Mouse (Mus musculus): ENCODE measurements at regions not wholly inside any gene's neighbourhood (a gene's known extent, or its start where the extent isn't known, plus 50 kb on each side); places are given as distances from the start of the nearest gene placed in this dataset.

- Histone ChIP-seq H3K9me3 (ENCODE audit: control insufficient read depth, low read length) (no peaks in the 10 kb centered on the region), H3K27me3 (ENCODE audit: control insufficient read depth, insufficient read depth, low read length) (no peaks in the 10 kb centered on the region), H3K9ac (ENCODE audit: low read length) (no peak overlapping the region), H3K4me1 (ENCODE audit: control insufficient read depth, insufficient read depth, low read length) (no peaks in the 10 kb centered on the region), H3K36me3 (ENCODE audit: control insufficient read depth, insufficient read depth, low read length) (no peaks in the 10 kb centered on the region), H3K4me2 (ENCODE audit: low read depth) (no peak overlapping the region), H3K27ac (ENCODE audit: low read depth, low read length) (no peak overlapping the region), H3K4me3 (ENCODE audit: low read depth, low read length) (no peak overlapping the region)
- DNase-seq (ENCODE audit: low spot score) = no peak
- WGBS = 59% methylated on average over 11 of the region's 11 CpGs
- ATAC-seq (ENCODE audit: insufficient read depth, low FRiP score, low TSS enrichment) = no peak
Measured at GRCm38 (mm10) chr2:147292387-147293293, 69.1 kb upstream of the Pax1 start.

- H3K9ac ChIP-seq (ENCODE audit: low read length) = no peak overlapping the region
- H3K27me3 ChIP-seq (ENCODE audit: control insufficient read depth, insufficient read depth, low read length) = no peaks in the 10 kb centered on the region
- no peak overlapping the region for H3K27ac ChIP-seq (ENCODE audit: low read depth, low read length)
- H3K4me3 ChIP-seq (ENCODE audit: low read depth, low read length) = no peak overlapping the region
- ATAC-seq (ENCODE audit: insufficient read depth, low FRiP score, low TSS enrichment) = no peak
- WGBS = 83% methylated on average over 3 of the region's 3 CpGs
- H3K4me1 ChIP-seq (ENCODE audit: control insufficient read depth, insufficient read depth, low read length) = no peaks in the 10 kb centered on the region
- H3K9me3 ChIP-seq (ENCODE audit: control insufficient read depth, low read length) = no peaks in the 10 kb centered on the region
- no peaks in the 10 kb centered on the region for H3K36me3 ChIP-seq (ENCODE audit: control insufficient read depth, insufficient read depth, low read length)
- no peak overlapping the region for H3K4me2 ChIP-seq (ENCODE audit: low read depth)
- DNase-seq (ENCODE audit: low spot score) = no peak
Measured at GRCm38 (mm10) chr2:147283390-147283789, 78.3 kb upstream of the Pax1 start.

GRCm38 (mm10) chr2:147277636-147278035, 83.6 kb upstream of the Nkx2-2 start:
- Histone ChIP-seq H3K9ac (ENCODE audit: low read length) (no peak overlapping the region), H3K4me1 (ENCODE audit: control insufficient read depth, insufficient read depth, low read length) (no peaks in the 10 kb centered on the region), H3K4me2 (ENCODE audit: low read depth) (no peak overlapping the region), H3K9me3 (ENCODE audit: control insufficient read depth, low read length) (no peaks in the 10 kb centered on the region), H3K36me3 (ENCODE audit: control insufficient read depth, insufficient read depth, low read length) (no peaks in the 10 kb centered on the region), H3K4me3 (ENCODE audit: low read depth, low read length) (no peak overlapping the region), H3K27ac (ENCODE audit: low read depth, low read length) (no peak overlapping the region), H3K27me3 (ENCODE audit: control insufficient read depth, insufficient read depth, low read length) (no peaks in the 10 kb centered on the region)
- ATAC-seq (ENCODE audit: insufficient read depth, low FRiP score, low TSS enrichment) (no peak), DNase-seq (ENCODE audit: low spot score) (no peak)
- WGBS = 89% methylated on average over 4 of the region's 4 CpGs

GRCm38 (mm10) chr2:147269171-147269570, 75.1 kb upstream of the Nkx2-2 start:
- 81% methylated on average over 1 of the region's 1 CpGs for WGBS
- no peaks in the 10 kb centered on the region for H3K9me3 ChIP-seq (ENCODE audit: control insufficient read depth, low read length)
- ATAC-seq (ENCODE audit: insufficient read depth, low FRiP score, low TSS enrichment) = no peak

GRCm38 (mm10) chr2:147267901-147268300, 73.9 kb upstream of the Nkx2-2 start:
- WGBS = 76% methylated on average over 5 of the region's 5 CpGs
- no peak for ATAC-seq (ENCODE audit: insufficient read depth, low FRiP score, low TSS enrichment)
- no peak for DNase-seq (ENCODE audit: low spot score)

More at GRCm38 (mm10) chr2:147269171-147269570, 75.1 kb upstream of the Nkx2-2 start:
- Histone ChIP-seq H3K4me3 (ENCODE audit: low read depth, low read length) (no peak overlapping the region), H3K9ac (ENCODE audit: low read length) (no peak overlapping the region), H3K4me1 (ENCODE audit: control insufficient read depth, insufficient read depth, low read length) (no peaks in the 10 kb centered on the region), H3K27ac (ENCODE audit: low read depth, low read length) (no peak overlapping the region), H3K36me3 (ENCODE audit: control insufficient read depth, insufficient read depth, low read length) (no peaks in the 10 kb centered on the region), H3K27me3 (ENCODE audit: control insufficient read depth, insufficient read depth, low read length) (no peaks in the 10 kb centered on the region), H3K4me2 (ENCODE audit: low read depth) (no peak overlapping the region)
- DNase-seq (ENCODE audit: low spot score) = no peak

GRCm38 (mm10) chr2:147267257-147267656, 73.2 kb upstream of the Nkx2-2 start:
- 92% methylated on average over 3 of the region's 3 CpGs for WGBS
- no peaks in the 10 kb centered on the region for H3K9me3 ChIP-seq (ENCODE audit: control insufficient read depth, low read length)
- no peaks in the 10 kb centered on the region for H3K27me3 ChIP-seq (ENCODE audit: control insufficient read depth, insufficient read depth, low read length)
- ATAC-seq (ENCODE audit: insufficient read depth, low FRiP score, low TSS enrichment) (no peak), DNase-seq (ENCODE audit: low spot score) (no peak)
- H3K27ac ChIP-seq (ENCODE audit: low read depth, low read length) = no peak overlapping the region
- no peaks in the 10 kb centered on the region for H3K36me3 ChIP-seq (ENCODE audit: control insufficient read depth, insufficient read depth, low read length)
- no peak overlapping the region for H3K9ac ChIP-seq (ENCODE audit: low read length)
- H3K4me2 ChIP-seq (ENCODE audit: low read depth) = no peak overlapping the region
- H3K4me3 ChIP-seq (ENCODE audit: low read depth, low read length) = no peak overlapping the region
- no peaks in the 10 kb centered on the region for H3K4me1 ChIP-seq (ENCODE audit: control insufficient read depth, insufficient read depth, low read length)

More at GRCm38 (mm10) chr2:147267901-147268300, 73.9 kb upstream of the Nkx2-2 start:
- H3K9me3 ChIP-seq (ENCODE audit: control insufficient read depth, low read length) = no peaks in the 10 kb centered on the region
- H3K4me1 ChIP-seq (ENCODE audit: control insufficient read depth, insufficient read depth, low read length) = no peaks in the 10 kb centered on the region
- no peaks in the 10 kb centered on the region for H3K27me3 ChIP-seq (ENCODE audit: control insufficient read depth, insufficient read depth, low read length)
- no peak overlapping the region for H3K27ac ChIP-seq (ENCODE audit: low read depth, low read length)
- H3K4me3 ChIP-seq (ENCODE audit: low read depth, low read length) = no peak overlapping the region
- no peak overlapping the region for H3K4me2 ChIP-seq (ENCODE audit: low read depth)
- H3K9ac ChIP-seq (ENCODE audit: low read length) = no peak overlapping the region
- H3K36me3 ChIP-seq (ENCODE audit: control insufficient read depth, insufficient read depth, low read length) = no peaks in the 10 kb centered on the region

GRCm38 (mm10) chr2:147256696-147257095, 62.7 kb upstream of the Nkx2-2 start:
- peak; percentile 48; the same call in 1 of the 2 replicates for ATAC-seq (ENCODE audit: insufficient read depth, low FRiP score, low TSS enrichment)
- H3K4me2 ChIP-seq (ENCODE audit: low read depth) = no peak overlapping the region
- H3K36me3 ChIP-seq (ENCODE audit: control insufficient read depth, insufficient read depth, low read length) = no peaks in the 10 kb centered on the region
- H3K4me3 ChIP-seq (ENCODE audit: low read depth, low read length) = no peak overlapping the region
- H3K27me3 ChIP-seq (ENCODE audit: control insufficient read depth, insufficient read depth, low read length) = no peaks in the 10 kb centered on the region
- no peak overlapping the region for H3K9ac ChIP-seq (ENCODE audit: low read length)
- 26% methylated on average over 6 of the region's 6 CpGs for WGBS
- H3K4me1 ChIP-seq (ENCODE audit: control insufficient read depth, insufficient read depth, low read length) = no peaks in the 10 kb centered on the region
- DNase-seq (ENCODE audit: low spot score) = peak; percentile 78
- no peaks in the 10 kb centered on the region for H3K9me3 ChIP-seq (ENCODE audit: control insufficient read depth, low read length)
- no peak overlapping the region for H3K27ac ChIP-seq (ENCODE audit: low read depth, low read length)

GRCm38 (mm10) chr2:147254944-147255343, 60.9 kb upstream of the Nkx2-2 start:
- Histone ChIP-seq H3K27ac (ENCODE audit: low read depth, low read length) (no peak overlapping the region), H3K4me3 (ENCODE audit: low read depth, low read length) (no peak overlapping the region), H3K9ac (ENCODE audit: low read length) (no peak overlapping the region), H3K27me3 (ENCODE audit: control insufficient read depth, insufficient read depth, low read length) (no peaks in the 10 kb centered on the region), H3K4me1 (ENCODE audit: control insufficient read depth, insufficient read depth, low read length) (no peaks in the 10 kb centered on the region), H3K36me3 (ENCODE audit: control insufficient read depth, insufficient read depth, low read length) (no peaks in the 10 kb centered on the region), H3K9me3 (ENCODE audit: control insufficient read depth, low read length) (no peaks in the 10 kb centered on the region), H3K4me2 (ENCODE audit: low read depth) (no peak overlapping the region)
- 75% methylated on average over 3 of the region's 3 CpGs for WGBS
- ATAC-seq (ENCODE audit: insufficient read depth, low FRiP score, low TSS enrichment) = no peak
- DNase-seq (ENCODE audit: low spot score) = no peak

- H3K27ac ChIP-seq (ENCODE audit: low read depth, low read length) = no peak overlapping the region
- H3K4me1 ChIP-seq (ENCODE audit: control insufficient read depth, insufficient read depth, low read length) = no peaks in the 10 kb centered on the region
- WGBS = 54% methylated on average over 5 of the region's 5 CpGs
- no peaks in the 10 kb centered on the region for H3K36me3 ChIP-seq (ENCODE audit: control insufficient read depth, insufficient read depth, low read length)
- H3K9ac ChIP-seq (ENCODE audit: low read length) = no peak overlapping the region
- ATAC-seq (ENCODE audit: insufficient read depth, low FRiP score, low TSS enrichment) (no peak), DNase-seq (ENCODE audit: low spot score) (no peak)
- no peaks in the 10 kb centered on the region for H3K9me3 ChIP-seq (ENCODE audit: control insufficient read depth, low read length)
- H3K4me2 ChIP-seq (ENCODE audit: low read depth) = no peak overlapping the region
- no peaks in the 10 kb centered on the region for H3K27me3 ChIP-seq (ENCODE audit: control insufficient read depth, insufficient read depth, low read length)
- H3K4me3 ChIP-seq (ENCODE audit: low read depth, low read length) = no peak overlapping the region
Measured at GRCm38 (mm10) chr2:147254137-147254536, 60.1 kb upstream of the Nkx2-2 start.
